Mouse (Mus musculus) intestine, postnatal 0 days (tissue): ENCODE data around the gene Trio. TPM values are rescaled to one million over a fixed set of nuclear protein-coding genes. Genes with fewer than 3 reads are reported as not detected.
A peak's percentile ranks its signal among the peaks of the same experiment; 100 is the strongest.

Experiments
- ATAC-seq: fragments of 200-750 bp; cut with Nextera tagmentation; 2 replicates; pipeline ENCODE4 v1.8.0; 2017; ENCODE audit warnings: mild to moderate bottlenecking, moderate TSS enrichment, moderate library complexity
- H3K27ac ChIP-seq: fragments of 300-500 bp; sonication (generic); 2 replicates; pipeline ENCODE4 v1.5.1; 2014; ENCODE audit warnings: mild to moderate bottlenecking, low read depth, low read length, moderate library complexity
- H3K27me3 ChIP-seq: fragments of 300-500 bp; sonication (generic); replicated peaks from 2 replicates; pipeline ENCODE4 v1.6.1; 2014; ENCODE audit warnings: low read length, mixed read lengths; ENCODE audit not compliant: control insufficient read depth, insufficient read depth
- H3K36me3 ChIP-seq: fragments of 300-500 bp; sonication (generic); 2 replicates; pipeline ENCODE4 v1.6.1; 2014; ENCODE audit warnings: mild to moderate bottlenecking, moderate library complexity; ENCODE audit not compliant: control insufficient read depth, insufficient read depth
- H3K4me1 ChIP-seq: fragments of 300-500 bp; sonication (generic); replicated peaks from 2 replicates; pipeline ENCODE4 v1.6.1; 2014; ENCODE audit warnings: antibody characterized with exemption, low read length, mixed read lengths; ENCODE audit not compliant: control insufficient read depth, insufficient read depth
- H3K4me2 ChIP-seq: fragments of 300-500 bp; sonication (generic); replicated peaks from 2 replicates; pipeline ENCODE4 v1.6.1; 2014; ENCODE audit warnings: low read depth, mild to moderate bottlenecking, moderate library complexity
- H3K4me3 ChIP-seq: fragments of 300-500 bp; sonication (generic); 2 replicates; pipeline ENCODE4 v1.5.1; 2014; ENCODE audit warnings: low read depth, low read length
- H3K9ac ChIP-seq: fragments of 300-500 bp; sonication (generic); 2 replicates; pipeline ENCODE4 v1.6.1; 2014; ENCODE audit warnings: mild to moderate bottlenecking, low read depth, low read length
- H3K9me3 ChIP-seq: fragments of 300-500 bp; sonication (generic); 2 replicates; pipeline ENCODE4 v1.6.1; 2016; ENCODE audit warnings: mixed run types; ENCODE audit not compliant: control insufficient read depth
- CTCF ChIP-seq: sonication (generic); IDR thresholded peaks from 2 replicates; pipeline ENCODE4 v1.5.1; 2016; ENCODE audit warnings: low read depth, mild to moderate bottlenecking, control low read depth, antibody characterized with exemption, moderate library complexity
- WGBS: fragments of 180-500 bp; shearing (Covaris S2); extraction: QIAGEN DNeasy Blood & Tissue Kit; methylation state at CpG from one replicate; pipeline ENCODE4 v1.1.7; 2014; 5-methylcytosine and 5-hydroxymethylcytosine counted together
- polyA plus RNA-seq: library from polyadenylated mRNA; unstranded; fragments of >200 nt; fragmentation: Nextera tagmentation; extraction: Ambion mirVana; gene quantifications from 2 replicates; pipeline ENCODE4 v1.2.1, GENCODE M21; 2015

Trio gene
- polyA plus RNA-seq, 1 experiment from 2014 or later = 10.0 TPM

GRCm38 (mm10) chr15:28007516-28007915 lies 18.1 kb downstream of the Trio start:
- no peak for TF ChIP-seq CTCF
- peaks cover 18% of the 10 kb centered on the region; the same call in 1 of the 2 replicates for H3K4me1 ChIP-seq
- H3K36me3 ChIP-seq = no peaks in the 10 kb centered on the region
- 50% methylated on average over 3 of the region's 3 CpGs for whole genome bisulfite sequencing
- H3K9ac ChIP-seq = no peak overlapping the region
- no peaks in the 10 kb centered on the region for H3K9me3 ChIP-seq
- H3K4me3 ChIP-seq = no peak overlapping the region
- no peak for ATAC-seq
- H3K27ac ChIP-seq = peak overlapping the region; percentile 21; the same call in 1 of the 2 replicates
- H3K27me3 ChIP-seq = no peaks in the 10 kb centered on the region
- no peak overlapping the region for H3K4me2 ChIP-seq

- peak overlapping the region; percentile 62 for H3K27ac ChIP-seq
- peak; percentile 65 for ATAC-seq
Measured at GRCm38 (mm10) chr15:28004192-28004767, 21.4 kb downstream of the Trio start.

DNA sequence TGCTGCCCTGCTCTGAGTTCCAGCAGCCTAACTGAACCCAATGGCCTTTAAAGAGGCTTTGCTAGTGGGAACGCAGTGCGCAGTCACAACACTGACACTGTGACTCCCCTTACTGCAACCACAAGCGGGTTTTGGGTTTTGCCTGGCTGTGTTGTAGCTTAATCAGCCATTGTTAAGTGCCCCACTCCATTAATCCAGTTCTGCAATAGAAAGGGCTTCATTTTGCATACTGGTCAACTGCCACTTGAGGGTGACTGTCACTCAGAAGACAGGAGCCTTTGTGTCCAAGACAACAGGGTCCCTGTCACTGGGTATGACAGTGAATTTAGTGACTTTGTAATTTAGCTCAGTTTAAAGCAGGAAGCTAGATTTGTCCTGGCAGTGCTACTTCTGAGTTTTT lies 23.1 kb downstream of the Trio start:
- Histone ChIP-seq H3K4me2 (no peak overlapping the region), H3K27me3 (no peaks in the 10 kb centered on the region), H3K9me3 (no peaks in the 10 kb centered on the region), H3K4me1 (0 out of 2 replicates have a peak, but pooled peaks cover 9% of the 10 kb centered on the region), H3K9ac (no peak overlapping the region), H3K27ac (no peak overlapping the region), H3K36me3 (no peaks in the 10 kb centered on the region), H3K4me3 (no peak overlapping the region)
- TF ChIP-seq CTCF = no peak
- WGBS = 97% methylated on average over 3 of the region's 3 CpGs
- ATAC-seq = no peak

More at GRCm38 (mm10) chr15:28004192-28004767, 21.4 kb downstream of the Trio start:
- TF ChIP-seq CTCF = no peak
- Histone ChIP-seq H3K9me3 (no peaks in the 10 kb centered on the region), H3K4me2 (peak overlapping the region; percentile 44), H3K9ac (no peak overlapping the region), H3K4me1 (peaks cover 13% of the 10 kb centered on the region; the same call in 1 of the 2 replicates), H3K4me3 (no peak overlapping the region), H3K36me3 (no peaks in the 10 kb centered on the region), H3K27me3 (no peaks in the 10 kb centered on the region)
- 35% methylated on average over 5 of the region's 5 CpGs for WGBS

DNA sequence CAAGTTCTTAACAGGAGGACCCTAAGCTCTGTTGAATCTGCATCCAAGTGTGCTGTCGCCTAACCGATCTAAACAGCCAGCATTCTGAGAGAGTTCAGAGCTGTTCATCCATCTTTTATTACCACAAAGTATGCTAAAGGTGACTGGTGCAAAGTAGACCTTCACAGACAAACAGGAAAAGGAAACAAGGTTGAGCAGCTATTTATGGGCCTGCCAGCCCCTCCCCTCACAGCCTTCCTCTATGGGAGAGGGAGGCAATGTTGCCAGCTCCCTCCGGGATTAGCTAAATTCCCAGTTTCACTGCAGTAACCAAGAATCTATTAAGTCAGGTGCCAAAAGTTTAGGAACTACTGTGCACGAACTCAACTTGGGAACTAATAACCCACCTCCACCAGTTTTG lies 24.3 kb downstream of the Trio start:
- H3K27me3 ChIP-seq = no peaks in the 10 kb centered on the region
- H3K4me2 ChIP-seq = peak overlapping the region; percentile 38
- 0 out of 2 replicates have a peak, but pooled peaks cover 9% of the 10 kb centered on the region for H3K4me1 ChIP-seq
- H3K4me3 ChIP-seq = no peak overlapping the region
- no peaks in the 10 kb centered on the region for H3K36me3 ChIP-seq
- peak; percentile 81 for ATAC-seq
- 24% methylated on average over 4 of the region's 4 CpGs for WGBS
- H3K9ac ChIP-seq = no peak overlapping the region
- H3K27ac ChIP-seq = peak overlapping the region; percentile 68; the same call in 1 of the 2 replicates
- no peak for TF ChIP-seq CTCF
- H3K9me3 ChIP-seq = no peaks in the 10 kb centered on the region

- TF ChIP-seq CTCF = no peak
- Histone ChIP-seq H3K27ac (no peak overlapping the region), H3K9me3 (no peaks in the 10 kb centered on the region), H3K4me3 (no peak overlapping the region), H3K27me3 (no peaks in the 10 kb centered on the region), H3K4me2 (no peak overlapping the region), H3K4me1 (peaks cover 8% of the 10 kb centered on the region; the same call in 1 of the 2 replicates), H3K36me3 (no peaks in the 10 kb centered on the region), H3K9ac (no peak overlapping the region)
- 28% methylated on average over 8 of the region's 8 CpGs for WGBS
- no peak for ATAC-seq
Measured at GRCm38 (mm10) chr15:27998621-27999359, 26.9 kb downstream of the Trio start.

- no peak overlapping the region for H3K9ac ChIP-seq
- H3K27me3 ChIP-seq = no peaks in the 10 kb centered on the region
- no peaks in the 10 kb centered on the region for H3K36me3 ChIP-seq
- ATAC-seq = no peak
- H3K4me1 ChIP-seq = peaks cover 8% of the 10 kb centered on the region; the same call in 1 of the 2 replicates
- H3K27ac ChIP-seq = no peak overlapping the region
- WGBS = 43% methylated on average over 8 of the region's 8 CpGs
- H3K4me2 ChIP-seq = no peak overlapping the region
- peak; percentile 35 for TF ChIP-seq CTCF
- no peak overlapping the region for H3K4me3 ChIP-seq
- H3K9me3 ChIP-seq = no peaks in the 10 kb centered on the region
Measured at GRCm38 (mm10) chr15:27997917-27998316, 27.7 kb downstream of the Trio start.
